Mouse (Mus musculus) lung, adult 10 weeks (tissue): ENCODE results near the gene Ccdc28a. TPM values are rescaled to one million over a fixed set of nuclear protein-coding genes. Genes with fewer than 3 reads are reported as not detected.

Source experiments
- polyA plus RNA-seq: library from polyadenylated mRNA; stranded (reverse); fragments of 350-450 nt; fragmentation: Illumina TruSeq; extraction: RNeasy Lipid Tissue Mini Kit (QIAGEN cat#74804); gene quantifications from one replicate; pipeline ENCODE4 v1.2.3, GENCODE M21; 2014; ENCODE audit warnings: low read depth, low replicate concordance; ENCODE audit not compliant: insufficient read depth

Gene Ccdc28a
- 7.7 TPM for polyA plus RNA-seq

GRCm38 (mm10) chr10:18234560-18235401, at the start of gene Ccdc28a:
Ccdc28a (minus strand) TSS chr10:18234998.

DNA sequence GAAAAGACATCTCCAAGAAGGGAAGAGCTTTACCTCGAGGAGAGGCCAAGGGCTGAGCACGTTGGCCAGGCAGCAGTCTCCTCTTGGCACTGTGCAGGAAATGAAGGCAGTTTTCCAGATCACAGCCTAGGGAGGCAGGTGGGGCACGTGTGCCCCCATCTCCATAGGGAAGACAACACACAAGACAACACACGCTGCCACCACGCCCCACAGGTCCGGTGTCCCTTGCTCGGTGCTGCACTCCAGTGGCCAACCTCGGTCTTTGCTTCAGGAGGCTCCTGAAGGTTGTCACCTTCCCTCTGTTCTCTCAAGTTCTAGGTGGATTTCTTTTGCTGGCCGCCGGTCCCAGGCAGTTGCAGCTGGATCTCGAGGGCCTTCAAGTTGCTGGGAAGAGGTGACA, 24.1 kb downstream of the Ccdc28a start, which contains the start of gene Ect2l:
Ect2l (minus strand) TSS at position 165 of the 400 bp plus-strand sequence.

Other genes starting within 250 kb of the Ccdc28a start
- 93.2 TPM for gene Abracl, start 211.7 kb downstream of the Ccdc28a start, polyA plus RNA-seq
- gene Reps1, start 179.1 kb downstream of the Ccdc28a start, polyA plus RNA-seq, result 18.4 TPM
- gene Ect2l, start 24.1 kb downstream of the Ccdc28a start, polyA plus RNA-seq, result 2.8 TPM
- 1.7 TPM for gene Nhsl1, start 84.0 kb upstream of the Ccdc28a start, polyA plus RNA-seq